Mouse (Mus musculus): ENCODE data around the gene Hoxd13.

Hoxd13 gene

GRCm38 (mm10) chr2:74663291-74663925 is 4.7 kb upstream of the Hoxd13 start:
- DNase-seq = peak; percentile 81 to 86

DNA sequence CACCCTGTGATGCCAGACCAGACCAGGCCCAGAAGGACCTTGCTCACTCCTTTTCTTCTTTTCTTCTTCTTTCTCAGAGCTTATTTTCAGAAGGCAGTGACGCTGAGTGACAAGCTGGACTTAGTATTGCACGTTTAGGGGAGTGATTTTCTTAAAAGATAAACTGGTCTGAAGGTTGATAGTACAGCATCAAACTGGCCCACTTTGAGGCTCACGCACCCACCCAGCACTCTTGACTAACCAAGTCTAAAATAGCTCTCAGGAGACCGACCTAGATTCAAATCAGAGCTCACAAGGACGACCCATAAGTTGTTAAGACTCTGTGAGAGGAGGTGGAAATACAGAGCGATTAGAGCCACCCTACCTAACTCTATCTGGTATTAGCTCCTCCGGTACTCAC is 1.7 kb upstream of the Hoxd13 start:
- DNase-seq = peak in 1 of 2 experiments; percentile 9

- DNase-seq = peak in 1 of 2 experiments; percentile 53
Observed at GRCm38 (mm10) chr2:74667191-74667841, 794 bp upstream of the Hoxd13 start.

- DNase-seq = peak; percentile 54 to 66
Observed at GRCm38 (mm10) chr2:74668370-74669229, 490 bp downstream of the Hoxd13 start.

DNA sequence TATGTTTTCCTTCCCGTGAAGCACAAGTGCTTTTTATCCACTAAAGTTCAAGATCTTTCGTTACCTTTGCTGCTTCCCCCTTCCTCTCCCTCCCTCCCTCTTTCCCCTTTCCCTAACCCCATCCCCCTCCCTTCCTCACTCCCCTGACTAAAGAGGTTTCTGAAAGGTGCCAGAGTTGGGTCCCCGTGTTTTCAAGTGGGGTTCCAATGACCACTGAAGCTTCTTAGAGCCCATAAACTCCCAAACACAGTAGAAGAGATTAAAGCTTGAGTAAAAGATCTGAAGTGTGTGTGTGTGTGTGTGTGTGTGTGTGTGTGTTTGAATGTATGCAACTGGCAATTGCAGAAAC is 1.1 kb downstream of the Hoxd13 start:
- DNase-seq = peak in 1 of 2 experiments; percentile 19

DNA sequence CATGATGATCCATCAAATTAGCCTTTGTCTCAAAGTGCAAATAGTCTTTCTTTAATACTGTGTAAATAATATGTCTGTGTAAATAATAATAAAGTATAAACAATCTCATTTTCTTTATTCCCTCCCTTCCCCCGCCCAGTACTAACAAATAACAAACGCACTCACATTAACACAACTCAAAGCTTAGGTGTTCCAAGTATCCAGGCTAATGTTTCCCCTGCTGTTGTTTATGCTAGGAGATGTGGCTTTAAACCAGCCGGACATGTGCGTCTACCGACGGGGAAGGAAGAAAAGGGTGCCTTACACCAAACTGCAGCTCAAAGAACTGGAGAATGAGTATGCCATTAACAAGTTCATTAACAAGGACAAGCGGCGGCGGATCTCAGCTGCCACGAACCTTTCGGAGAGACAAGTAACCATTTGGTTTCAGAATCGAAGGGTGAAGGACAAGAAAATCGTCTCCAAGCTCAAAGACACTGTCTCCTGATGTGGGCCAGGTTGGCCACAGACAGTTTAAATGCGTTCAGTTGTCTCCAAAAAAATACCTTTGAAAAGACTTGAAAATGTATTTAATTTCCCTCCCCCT is 1.6 kb downstream of the Hoxd13 start:
- peak in 1 of 2 experiments; percentile 36 for DNase-seq

DNA sequence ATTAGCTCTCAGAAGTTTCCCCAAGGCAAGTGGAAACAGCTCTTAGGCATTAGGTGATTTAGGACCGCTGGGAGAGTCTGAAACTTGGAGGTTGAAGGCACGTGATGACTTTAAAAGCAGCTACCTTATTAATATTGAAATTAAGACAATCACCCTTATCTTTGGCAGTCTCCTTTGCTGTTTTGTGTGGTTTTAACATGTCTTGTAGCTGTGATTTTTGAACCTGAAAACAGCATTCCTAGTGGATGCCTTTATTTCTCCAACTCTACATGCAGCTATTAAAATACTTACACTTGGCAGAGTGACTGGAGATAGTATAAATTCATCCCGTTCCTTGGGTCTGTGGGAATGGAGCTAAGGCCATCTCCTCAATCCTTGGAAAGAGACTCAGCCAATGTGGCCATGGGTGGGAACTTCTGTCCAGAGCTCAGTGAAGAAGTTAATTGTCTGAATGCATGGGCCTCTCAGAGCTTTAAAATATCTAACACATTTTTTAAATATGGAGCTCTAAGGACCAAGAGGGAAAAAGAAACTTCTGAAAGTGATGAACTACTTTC is 2.6 kb downstream of the Hoxd13 start:
- no peak for DNase-seq

- DNase-seq = peak in 1 of 2 experiments; percentile 10
Observed at GRCm38 (mm10) chr2:74671847-74672246, 3.7 kb downstream of the Hoxd13 start.

- peak; percentile 85 to 90 for DNase-seq
Observed at GRCm38 (mm10) chr2:74672481-74673362, 4.6 kb downstream of the Hoxd13 start.

GRCm38 (mm10) chr2:74673835-74674425 is 5.8 kb downstream of the Hoxd13 start:
- DNase-seq = peak in 1 of 2 experiments; percentile 20

DNA sequence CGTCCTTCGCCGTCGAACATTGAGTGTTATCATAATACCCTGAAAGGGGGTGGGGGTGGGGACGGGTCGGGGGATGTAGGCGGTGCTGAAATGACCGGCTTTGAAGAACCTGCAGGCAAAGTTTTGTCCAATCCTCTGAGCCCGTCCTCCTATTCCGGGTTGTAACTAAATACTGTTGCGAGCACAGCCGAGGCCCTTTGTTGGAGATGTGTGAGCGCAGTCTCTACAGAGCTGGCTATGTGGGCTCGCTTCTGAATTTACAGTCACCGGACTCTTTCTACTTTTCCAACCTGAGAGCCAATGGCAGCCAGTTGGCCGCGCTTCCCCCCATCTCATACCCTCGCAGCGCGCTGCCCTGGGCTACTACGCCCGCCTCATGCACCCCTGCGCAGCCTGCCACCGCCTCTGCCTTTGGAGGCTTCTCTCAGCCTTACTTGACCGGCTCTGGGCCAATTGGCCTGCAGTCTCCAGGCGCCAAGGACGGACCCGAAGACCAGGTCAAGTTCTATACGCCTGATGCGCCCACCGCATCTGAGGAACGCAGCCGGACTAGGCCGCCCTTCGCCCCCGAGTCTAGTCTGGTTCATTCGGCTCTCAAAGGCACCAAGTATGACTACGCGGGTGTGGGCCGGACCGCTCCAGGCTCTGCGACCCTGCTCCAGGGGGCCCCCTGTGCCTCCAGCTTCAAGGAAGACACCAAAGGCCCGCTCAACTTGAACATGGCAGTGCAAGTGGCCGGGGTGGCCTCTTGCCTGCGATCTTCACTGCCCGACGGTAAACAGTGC is 7.0 kb downstream of the Hoxd13 start, which contains the start of gene Hoxd12:
TSS of gene Hoxd12 (plus strand) at position 133 of the 785 bp plus-strand sequence.
- peak; percentile 49 to 60 for DNase-seq

DNA sequence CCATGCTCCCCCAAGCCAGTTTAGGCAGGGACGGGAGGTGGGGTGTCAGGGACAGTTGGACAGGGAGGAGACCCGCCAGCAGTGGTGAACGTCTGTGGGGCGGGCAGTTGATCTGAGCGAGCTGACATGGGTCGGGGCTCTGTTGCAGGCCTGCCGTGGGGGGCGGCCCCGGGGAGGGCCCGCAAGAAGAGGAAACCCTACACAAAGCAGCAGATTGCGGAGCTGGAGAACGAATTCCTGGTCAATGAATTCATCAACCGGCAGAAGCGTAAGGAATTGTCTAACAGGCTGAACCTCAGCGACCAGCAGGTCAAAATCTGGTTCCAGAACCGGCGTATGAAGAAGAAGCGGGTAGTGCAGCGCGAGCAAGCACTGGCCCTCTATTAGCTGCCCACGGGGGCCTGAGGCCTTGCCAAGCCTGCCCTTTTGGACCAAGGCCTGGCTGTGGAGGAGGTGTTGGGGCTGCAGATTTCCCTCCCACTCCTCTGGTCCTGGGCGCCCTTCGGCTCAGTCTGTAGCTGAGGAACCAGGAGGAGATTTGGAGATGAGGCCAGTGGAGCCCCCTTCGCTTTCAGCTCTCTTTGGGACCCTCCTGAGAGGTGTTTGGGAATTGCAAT is 7.7 kb downstream of the Hoxd13 start:
- peak in 1 of 2 experiments; percentile 43 for DNase-seq

DNA sequence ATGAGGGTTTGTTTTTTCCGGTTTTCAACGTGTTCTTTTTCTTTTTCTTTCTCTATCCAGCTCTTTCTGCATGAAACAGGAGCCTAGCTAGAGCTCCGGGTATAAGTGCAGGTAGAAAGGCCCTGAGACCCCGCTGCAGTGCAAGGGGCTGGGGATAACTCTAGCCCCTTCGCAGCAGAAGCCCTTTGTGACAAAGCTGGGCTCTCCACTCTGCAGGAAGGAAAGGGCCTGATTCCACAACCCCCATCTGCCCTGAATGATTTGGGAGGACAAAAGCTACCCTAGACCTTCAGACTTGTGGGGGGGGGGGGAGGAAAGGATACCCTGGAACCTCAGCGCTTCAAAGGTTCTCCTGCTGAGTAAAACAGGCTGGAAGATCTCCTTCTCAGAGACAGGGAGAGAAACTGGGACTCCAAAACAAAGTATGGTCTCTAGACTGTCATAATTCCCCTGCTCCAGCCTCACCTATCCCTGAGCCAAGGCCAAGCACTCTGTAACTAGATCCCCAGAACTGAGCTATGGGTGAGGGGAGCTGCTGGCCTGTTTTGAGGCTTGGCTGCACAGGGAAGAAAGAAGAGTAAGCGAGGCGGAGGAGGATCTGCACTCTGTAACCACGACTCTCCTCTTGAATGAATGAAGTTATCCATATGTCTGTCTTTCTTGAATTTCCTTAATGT is 8.4 kb downstream of the Hoxd13 start:
- peak in 1 of 2 experiments; percentile 20 for DNase-seq

DNA sequence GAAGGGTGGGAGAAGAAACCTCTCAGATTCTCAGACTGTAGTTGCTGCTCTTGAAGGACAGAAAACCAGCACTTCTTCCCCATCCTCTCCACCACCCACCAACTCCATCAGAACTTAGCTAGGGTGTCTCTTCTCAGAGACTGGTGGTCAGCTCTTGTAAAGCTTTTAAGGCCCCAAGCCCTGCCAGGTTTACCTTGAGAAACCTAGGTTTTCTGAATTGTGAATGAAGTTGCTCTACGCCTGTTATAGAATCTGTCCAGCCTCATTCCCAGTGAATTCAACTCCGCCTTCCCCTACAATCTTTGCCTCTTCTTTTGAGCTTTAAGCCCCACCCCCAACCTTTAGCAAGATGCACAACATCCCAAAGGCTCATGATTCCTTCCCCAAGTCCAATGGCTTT is 9.0 kb downstream of the Hoxd13 start:
- DNase-seq = peak in 1 of 2 experiments; percentile 11

GRCm38 (mm10) chr2:74678891-74679595 is 10.9 kb downstream of the Hoxd13 start, which contains the start of gene Hoxd11:
TSS of gene Hoxd11 (plus strand) at chr2:74679557.
- peak; percentile 48 to 61 for DNase-seq

DNA sequence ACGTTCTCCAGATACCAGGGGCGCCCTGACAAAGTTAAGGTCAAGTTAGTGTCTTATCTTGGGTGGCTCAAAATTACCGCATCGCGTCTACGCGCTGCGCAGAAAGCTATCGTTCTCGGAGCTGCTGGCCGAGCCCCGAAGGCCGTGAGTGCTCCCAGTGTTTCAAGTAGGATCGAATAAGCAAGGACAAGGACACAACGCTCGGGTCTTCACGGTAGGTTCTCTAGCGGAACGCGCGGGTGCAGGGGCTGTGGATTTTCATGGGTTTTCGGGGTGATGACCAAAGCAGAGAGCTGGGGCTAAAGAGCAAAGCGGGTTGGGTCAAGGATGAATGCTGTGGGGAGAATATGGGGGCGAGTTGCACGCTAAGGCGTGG is 11.5 kb downstream of the Hoxd13 start:
- DNase-seq = peak; percentile 53 to 69

GRCm38 (mm10) chr2:74679980-74680379 is 11.9 kb downstream of the Hoxd13 start:
- peak; percentile 59 to 69 for DNase-seq

DNA sequence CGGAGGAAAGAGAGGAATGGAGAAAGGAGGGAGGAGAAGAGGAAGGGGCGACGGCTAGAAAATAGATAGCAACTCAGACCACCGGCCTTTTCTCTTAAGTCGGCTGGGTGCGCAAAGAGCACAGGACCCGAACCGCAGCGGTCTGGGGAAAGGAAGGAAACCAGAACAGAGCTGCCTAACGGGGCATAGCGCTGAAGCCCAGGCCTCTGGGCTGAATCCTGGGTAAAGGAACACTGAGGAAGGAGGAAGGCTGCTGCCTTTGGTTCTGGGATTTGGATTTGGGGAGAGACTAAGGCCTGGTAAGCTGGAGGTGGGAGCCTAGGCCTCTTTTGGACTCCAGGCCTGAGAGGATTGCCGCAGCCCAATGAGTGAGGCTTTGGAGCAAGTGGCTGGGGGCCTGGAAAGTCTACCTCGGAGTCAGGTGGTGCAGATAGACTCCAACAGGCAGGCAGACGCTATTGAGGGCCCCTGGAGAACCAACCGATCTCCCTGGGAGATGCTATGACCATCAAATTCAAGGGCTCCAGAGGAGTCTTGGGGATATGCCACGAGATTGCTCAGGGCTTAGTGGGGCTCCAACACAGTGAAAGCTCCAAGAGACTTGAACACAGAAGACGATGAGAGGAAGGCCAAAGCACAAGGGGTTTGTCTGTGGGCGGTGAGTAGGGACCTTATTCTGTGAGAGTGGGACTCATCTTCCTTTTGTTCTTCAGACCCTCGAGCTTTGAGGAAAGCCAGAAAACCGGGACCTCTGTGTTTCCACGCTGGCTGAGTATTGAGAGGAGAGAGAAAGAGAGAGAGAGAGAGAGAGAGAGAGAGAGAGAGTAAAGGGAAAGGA is 12.7 kb downstream of the Hoxd13 start:
- DNase-seq = peak; percentile 59 to 63
